ENCODE assay signal across 9 mouse cellular contexts in the genomic region with DNA sequence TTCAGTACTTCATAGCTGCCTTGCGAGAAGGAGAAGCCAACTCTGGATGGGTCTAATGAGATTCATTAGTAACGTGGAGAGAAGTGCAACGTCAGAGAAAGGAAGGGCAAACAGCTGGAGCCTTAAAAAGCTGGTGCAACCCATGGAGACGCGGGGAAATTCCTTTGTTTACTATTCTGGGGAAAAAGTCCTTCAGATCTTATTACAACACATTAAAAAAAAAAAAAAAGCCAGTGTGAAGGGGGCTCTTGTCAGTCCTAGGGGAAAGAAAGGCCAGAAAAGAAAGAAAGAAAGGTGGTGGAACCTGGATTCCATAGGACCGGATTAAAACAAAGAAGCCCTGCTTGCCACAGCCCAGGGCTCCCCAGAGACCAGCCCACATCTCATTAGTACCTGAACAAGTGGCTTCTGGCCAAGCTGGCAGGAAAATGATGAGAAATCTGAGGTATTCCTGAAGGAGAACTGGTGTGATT. TPM values are rescaled to one million over a fixed set of nuclear protein-coding genes. Genes with fewer than 3 reads are reported as not detected.
DNase-seq lines count a peak whose midpoint lies in the region; ATAC-seq and TF ChIP-seq lines count a peak whose summit lies in the region.
"Had no signal": no experiment of that assay in that cellular context is flagged by ENCODE, and none has a peak within 500 bp of the region (broad histone marks: within the 10 kb centered on the region; RNA-seq: fewer than 3 reads in every experiment).

No protein-coding gene starts in this region.

- no peak for TF ChIP-seq CTCF in left cerebral cortex, adult 2 months (IDR thresholded peaks at IDR 0.05)

- no peaks in the 10 kb centered on the region for H3K9me3 ChIP-seq in forebrain, embryonic 11.5 days (ENCODE audit: control insufficient read depth, low read length)
- H3K9me3 ChIP-seq in limb, embryonic 12.5 days, result no peaks in the 10 kb centered on the region
- H3K9me3 ChIP-seq in neural tube, embryonic 14.5 days (ENCODE audit: control insufficient read depth, low read length), result no peaks in the 10 kb centered on the region

- peak; percentile 24 for DNase-seq in left cerebral cortex, postnatal 4 days
- DNase-seq in left cerebral cortex, adult 2 months (ENCODE audit: extremely low spot score in 1 of 2, low spot score in 2 of 2), result no peak
- peak; percentile 66 for DNase-seq in forebrain, embryonic 11.5 days (ENCODE audit: low spot score)
- DNase-seq in adrenal gland, postnatal 4 days (ENCODE audit: low spot score in 2 of 2), result no peak
- no peak for DNase-seq in ovary, postnatal 36 days (ENCODE audit: low spot score)
- DNase-seq in heart, postnatal 36 days, result no peak
- DNase-seq: kidney, adult 11 months had no signal

- intact Hi-C loops in left cerebral cortex, postnatal 4 days (cut with DNase I), result no loop called here
- intact Hi-C loops in left cerebral cortex, adult 2 months (cut with DNase I), result no loop called here
- intact Hi-C loops in heart, postnatal 36 days (cut with DNase I), result no loop called here

- no peaks in the 10 kb centered on the region; the same call in 1 of the 2 replicates for H3K4me1 ChIP-seq in forebrain, embryonic 11.5 days (replicated peaks; ENCODE audit: control insufficient read depth, insufficient read depth, low read length)
- peaks cover 49% of the 10 kb centered on the region for H3K4me1 ChIP-seq in limb, embryonic 12.5 days (replicated peaks)
- H3K4me1 ChIP-seq in neural tube, embryonic 14.5 days (ENCODE audit: control insufficient read depth, insufficient read depth, low read length), result peaks cover 14% of the 10 kb centered on the region; the same call in 1 of the 2 replicates

- H3K4me2 ChIP-seq in forebrain, embryonic 11.5 days (ENCODE audit: low read depth, low read length, severe bottlenecking), result peak overlapping the region; percentile 22; the same call in 1 of the 2 replicates
- H3K4me2 ChIP-seq in limb, embryonic 12.5 days, result peak overlapping the region; percentile 34
- H3K4me2 ChIP-seq in neural tube, embryonic 14.5 days (ENCODE audit: low read depth, low read length), result peak overlapping the region; percentile 19; the same call in 1 of the 2 replicates

- WGBS in forebrain, embryonic 11.5 days, result 3% methylated on average over 6 of the region's 6 CpGs
- 5% methylated on average over 6 of the region's 6 CpGs for WGBS in limb, embryonic 12.5 days
- 1% methylated on average over 6 of the region's 6 CpGs for WGBS in neural tube, embryonic 14.5 days

- no peaks in the 10 kb centered on the region for H3K27me3 ChIP-seq in forebrain, embryonic 11.5 days (ENCODE audit: control insufficient read depth, insufficient read depth, low read length)
- H3K27me3 ChIP-seq in limb, embryonic 12.5 days, result no peaks in the 10 kb centered on the region
- H3K27me3 ChIP-seq in neural tube, embryonic 14.5 days (ENCODE audit: control insufficient read depth, insufficient read depth, low read length), result no peaks in the 10 kb centered on the region

- no peak overlapping the region; the same call in 1 of the 2 replicates for H3K9ac ChIP-seq in forebrain, embryonic 11.5 days (ENCODE audit: low read length)
- H3K9ac ChIP-seq in limb, embryonic 12.5 days (replicated peaks), result no peak overlapping the region
- no peak overlapping the region for H3K9ac ChIP-seq in neural tube, embryonic 14.5 days (replicated peaks; ENCODE audit: low read depth, low read length)

- H3K27ac ChIP-seq in left cerebral cortex, adult 2 months, result no peak overlapping the region
- H3K27ac ChIP-seq in forebrain, embryonic 11.5 days (ENCODE audit: low read depth, low read length), result 0 out of 2 replicates have a peak overlapping the region, but pooled peaks have one; percentile 8
- peak overlapping the region; percentile 85 for H3K27ac ChIP-seq in limb, embryonic 12.5 days
- peak overlapping the region; percentile 88 for H3K27ac ChIP-seq in neural tube, embryonic 14.5 days (ENCODE audit: low read depth, low read length)

- H3K4me3 ChIP-seq in left cerebral cortex, adult 2 months, result no peak overlapping the region
- no peak overlapping the region for H3K4me3 ChIP-seq in forebrain, embryonic 11.5 days (ENCODE audit: low read depth, low read length)
- H3K4me3 ChIP-seq in limb, embryonic 12.5 days (replicated peaks), result no peak overlapping the region
- H3K4me3 ChIP-seq in neural tube, embryonic 14.5 days (ENCODE audit: low read depth, low read length), result no peak overlapping the region

- no peaks in the 10 kb centered on the region for H3K36me3 ChIP-seq in forebrain, embryonic 11.5 days (ENCODE audit: control insufficient read depth, insufficient read depth, low read length)
- H3K36me3 ChIP-seq in limb, embryonic 12.5 days, result no peaks in the 10 kb centered on the region
- H3K36me3 ChIP-seq in neural tube, embryonic 14.5 days (ENCODE audit: control insufficient read depth, insufficient read depth, low read length), result no peaks in the 10 kb centered on the region

- peak; percentile 84 for ATAC-seq in forebrain, embryonic 11.5 days (replicated peaks; ENCODE audit: low FRiP score)
- no peak for ATAC-seq in limb, embryonic 12.5 days (ENCODE audit: insufficient number of reproducible peaks, insufficient read depth, low FRiP score, low TSS enrichment, low read depth)
- peak; percentile 69 for ATAC-seq in neural tube, embryonic 14.5 days (ENCODE audit: low read depth)

RNA-seq across cellular contexts. Expression of gene Cd24a, which starts 41.0 kb away (rescaled TPM):
- total RNA-seq in left cerebral cortex, postnatal 4 days (2021), result 100 to 1,000 TPM; 535 to 639 TPM
- 1 to 10 TPM; 6.4 to 9.2 TPM for total RNA-seq in left cerebral cortex, adult 2 months (2021)
- polyA plus RNA-seq in forebrain, embryonic 11.5 days (2014; fragmentation: Nextera tagmentation; extraction: Ambion mirVana), result 342 and 364 TPM in 2 replicates
- polyA plus RNA-seq in limb, embryonic 12.5 days (2016; fragmentation: Nextera tagmentation; extraction: Ambion mirVana), result 612 and 635 TPM in 2 replicates
- 1,170 and 1,195 TPM in 2 replicates for polyA plus RNA-seq in neural tube, embryonic 14.5 days (2014; fragmentation: Nextera tagmentation; extraction: Ambion mirVana)
- 100 to 1,000 TPM; 139 to 224 TPM for total RNA-seq in adrenal gland, postnatal 4 days (2021)
- 1 to 10 TPM; 6.6 to 8.1 TPM for total RNA-seq in heart, postnatal 36 days (2021)

Comparison
In these comparisons a context has a peak if more than half of its experiments do, and no peak if none do; other contexts are left out.
1. DNase-seq: peak in left cerebral cortex, postnatal 4 days (single experiment) and forebrain, embryonic 11.5 days (single experiment); none in left cerebral cortex, adult 2 months (0 of 2), adrenal gland, postnatal 4 days (0 of 2), ovary, postnatal 36 days (single experiment) and heart, postnatal 36 days (0 of 2).
2. RNA of gene Cd24a, which starts 41.0 kb away (total RNA-seq): 535 to 639 TPM in left cerebral cortex, postnatal 4 days and 139 to 224 TPM in adrenal gland, postnatal 4 days; 6.4 to 9.2 TPM in left cerebral cortex, adult 2 months and 6.6 to 8.1 TPM in heart, postnatal 36 days; every median in the first group is over 10 times any median in the second.
3. Peak in every context shown above with its lines, with median percentiles within 50 percentile points of each other: H3K4me2 ChIP-seq.